Comparison of ENCODE assay signal across 11 mouse cellular contexts in genomic region chr19:9922228-9922627, GRCm38 (mm10). TPM values are rescaled to one million over a fixed set of nuclear protein-coding genes. Genes with fewer than 3 reads are reported as not detected.
DNase-seq lines count a peak whose midpoint lies in the region; ATAC-seq and TF ChIP-seq lines count a peak whose summit lies in the region.
"Had no signal": no experiment of that assay in that cellular context is flagged by ENCODE, and none has a peak within 500 bp of the region (broad histone marks: within the 10 kb centered on the region; RNA-seq: fewer than 3 reads in every experiment).

No protein-coding gene starts in this region.

- peak; percentile 48 for TF ChIP-seq CTCF in layer of hippocampus, adult 2 months (conservative IDR thresholded peaks at IDR 0.05)

- DNase-seq in kidney, postnatal 36 days = no peak
- peak; percentile 43 for DNase-seq in embryo, embryonic 11 days
- peak; percentile 73 to 89 for DNase-seq in layer of hippocampus, adult 2 months (ENCODE audit: low spot score in 2 of 2)
- no peak for DNase-seq in lung, postnatal 25 days (ENCODE audit: low spot score)
- no peak for DNase-seq in kidney, postnatal 4 days

- 38% methylated on average over 2 of the region's 2 CpGs for WGBS in kidney, embryonic 16.5 days
- 28% methylated on average over 2 of the region's 2 CpGs for WGBS in neural tube, embryonic 14.5 days

- H3K9me3 ChIP-seq in kidney, embryonic 16.5 days (ENCODE audit: low read length) = no peaks in the 10 kb centered on the region
- H3K9me3 ChIP-seq in neural tube, embryonic 14.5 days (ENCODE audit: control insufficient read depth, low read length) = no peaks in the 10 kb centered on the region
- H3K9me3 ChIP-seq: G1E; heart, embryonic 12.5 days; limb, embryonic 13.5 days had no signal

- H3K27me3 ChIP-seq in kidney, embryonic 16.5 days (ENCODE audit: insufficient read depth, low read length) = no peaks in the 10 kb centered on the region
- no peaks in the 10 kb centered on the region for H3K27me3 ChIP-seq in neural tube, embryonic 14.5 days (ENCODE audit: control insufficient read depth, insufficient read depth, low read length)
- H3K27me3 ChIP-seq: heart, embryonic 12.5 days; limb, embryonic 13.5 days had no signal

- H3K4me2 ChIP-seq in kidney, embryonic 16.5 days (replicated peaks; ENCODE audit: low read depth, low read length) = no peak overlapping the region
- no peak overlapping the region for H3K4me2 ChIP-seq in neural tube, embryonic 14.5 days (ENCODE audit: low read depth, low read length)
- H3K4me2 ChIP-seq: heart, embryonic 12.5 days; limb, embryonic 13.5 days had no signal

- no peak overlapping the region for H3K27ac ChIP-seq in kidney, embryonic 16.5 days (ENCODE audit: low read length)
- peak overlapping the region; percentile 94 for H3K27ac ChIP-seq in layer of hippocampus, adult 2 months
- no peak overlapping the region for H3K27ac ChIP-seq in neural tube, embryonic 14.5 days (ENCODE audit: low read depth, low read length)
- H3K27ac ChIP-seq: limb, embryonic 13.5 days had no signal

- ATAC-seq in kidney, embryonic 16.5 days (ENCODE audit: low FRiP score, low TSS enrichment) = peak; percentile 19; the same call in 1 of the 2 replicates
- ATAC-seq in neural tube, embryonic 14.5 days (ENCODE audit: low read depth) = peak; percentile 58
- ATAC-seq in megakaryocyte progenitor cell, adult 5-6 weeks (replicated peaks; ENCODE audit: poor library complexity) = no peak

- H3K4me3 ChIP-seq in kidney, embryonic 16.5 days (ENCODE audit: low read length) = no peak overlapping the region
- H3K4me3 ChIP-seq in layer of hippocampus, adult 2 months = no peak overlapping the region
- no peak overlapping the region for H3K4me3 ChIP-seq in neural tube, embryonic 14.5 days (ENCODE audit: low read depth, low read length)
- H3K4me3 ChIP-seq: heart, embryonic 12.5 days; limb, embryonic 13.5 days had no signal

- H3K4me1 ChIP-seq in kidney, embryonic 16.5 days (ENCODE audit: insufficient read depth, low read length) = peaks cover 14% of the 10 kb centered on the region
- no peaks in the 10 kb centered on the region for H3K4me1 ChIP-seq in neural tube, embryonic 14.5 days (ENCODE audit: control insufficient read depth, insufficient read depth, low read length)

- H3K36me3 ChIP-seq in kidney, embryonic 16.5 days (ENCODE audit: insufficient read depth, low read length) = no peaks in the 10 kb centered on the region
- no peaks in the 10 kb centered on the region for H3K36me3 ChIP-seq in neural tube, embryonic 14.5 days (ENCODE audit: control insufficient read depth, insufficient read depth, low read length)
- H3K36me3 ChIP-seq: G1E; heart, embryonic 12.5 days; limb, embryonic 13.5 days had no signal

- H3K9ac ChIP-seq in kidney, embryonic 16.5 days (replicated peaks; ENCODE audit: low read length) = no peak overlapping the region
- H3K9ac ChIP-seq in neural tube, embryonic 14.5 days (replicated peaks; ENCODE audit: low read depth, low read length) = no peak overlapping the region
- H3K9ac ChIP-seq: heart, embryonic 12.5 days; limb, embryonic 13.5 days had no signal

RNA-seq across cellular contexts. Expression of gene Incenp, which starts 22.9 kb away (rescaled TPM):
- polyA plus RNA-seq in kidney, embryonic 16.5 days (2015; fragmentation: Nextera tagmentation; extraction: Ambion mirVana) = 99.9 and 106 TPM in 2 replicates
- total RNA-seq in layer of hippocampus, adult 2 months (2021) = 10 to 100 TPM; 13.9 to 14.0 TPM
- polyA plus RNA-seq in neural tube, embryonic 14.5 days (2014; fragmentation: Nextera tagmentation; extraction: Ambion mirVana) = 16.2 and 16.8 TPM in 2 replicates
- total RNA-seq in megakaryocyte progenitor cell, adult 5-6 weeks (2015) = 179 and 188 TPM in 2 replicates
- total RNA-seq in megakaryocyte progenitor cell, adult 5-6 weeks (2017) = 95.9 and 97.2 TPM in 2 replicates

RNA-seq across cellular contexts. Expression of gene Fth1, which starts 58.2 kb away (rescaled TPM):
- polyA plus RNA-seq in kidney, embryonic 16.5 days (2015; fragmentation: Nextera tagmentation; extraction: Ambion mirVana) = 1,651 and 1,666 TPM in 2 replicates
- total RNA-seq in layer of hippocampus, adult 2 months (2021) = 1,000 to 10,000 TPM; 3,170 to 3,409 TPM
- 1,462 and 1,732 TPM in 2 replicates for polyA plus RNA-seq in neural tube, embryonic 14.5 days (2014; fragmentation: Nextera tagmentation; extraction: Ambion mirVana)
- total RNA-seq in megakaryocyte progenitor cell, adult 5-6 weeks (2015) = 1,115 and 1,144 TPM in 2 replicates
- total RNA-seq in megakaryocyte progenitor cell, adult 5-6 weeks (2017) = 325 and 354 TPM in 2 replicates

Comparison
In these comparisons a context has a peak if more than half of its experiments do, and no peak if none do; other contexts are left out.
1. DNase-seq: peak in embryo, embryonic 11 days (single experiment) and layer of hippocampus, adult 2 months (2 of 2); none in kidney, postnatal 36 days (0 of 2), lung, postnatal 25 days (single experiment) and kidney, postnatal 4 days (0 of 2).
2. RNA of gene Incenp, which starts 22.9 kb away (total RNA-seq): 95.9 to 188 TPM in megakaryocyte progenitor cell, adult 5-6 weeks; 13.9 to 14.0 TPM in layer of hippocampus, adult 2 months; every median in the first group is over 4 times any median in the second.